Mouse (Mus musculus) gastrocnemius, adult 8-10 months (tissue): ENCODE measurements around the gene Adamts6. TPM values are rescaled to one million over a fixed set of nuclear protein-coding genes. Genes with fewer than 3 reads are reported as not detected.

Experiments used
- DNase-seq, 2 experiments: peaks; one replicate each; pipeline ENCODE4 v3.0.0; 2022; ENCODE audit warnings: low spot score in 2 of 2
- total RNA-seq, 4 experiments: library from RNA; stranded (reverse); gene quantifications; 2 replicates each; pipeline ENCODE4 v1.2.4; 2022

Gene Adamts6
- total RNA-seq, 4 experiments from 2014 or later, result 0.75 to 1.3 (median 1.0) TPM

DNA sequence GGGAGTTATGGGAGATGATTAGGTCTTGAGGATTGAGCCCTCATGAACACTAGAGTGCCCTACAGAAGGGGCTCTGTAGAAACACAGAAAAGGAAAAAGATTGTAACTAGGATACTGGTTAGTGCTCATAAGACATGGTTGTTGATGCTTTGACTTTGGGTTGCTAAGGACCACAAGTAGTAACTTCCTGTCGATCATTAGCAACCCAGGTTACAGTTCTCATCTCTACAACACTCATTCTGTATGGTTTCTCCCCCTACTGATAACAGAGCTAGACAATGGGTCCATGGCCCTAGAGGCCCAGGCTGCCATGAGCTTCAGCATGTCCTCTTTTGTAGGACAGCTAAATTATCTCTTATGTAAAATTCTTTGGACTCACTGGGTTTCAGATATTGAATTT, 227.4 kb downstream of the Adamts6 start:
- no peak for DNase-seq

- no peak for DNase-seq
These were observed 228.5 kb downstream of the Adamts6 start for GRCm38 (mm10) chr13:104516146-104516545.

- no peak for DNase-seq
These were observed 229.2 kb downstream of the Adamts6 start for GRCm38 (mm10) chr13:104516766-104517364.

DNA sequence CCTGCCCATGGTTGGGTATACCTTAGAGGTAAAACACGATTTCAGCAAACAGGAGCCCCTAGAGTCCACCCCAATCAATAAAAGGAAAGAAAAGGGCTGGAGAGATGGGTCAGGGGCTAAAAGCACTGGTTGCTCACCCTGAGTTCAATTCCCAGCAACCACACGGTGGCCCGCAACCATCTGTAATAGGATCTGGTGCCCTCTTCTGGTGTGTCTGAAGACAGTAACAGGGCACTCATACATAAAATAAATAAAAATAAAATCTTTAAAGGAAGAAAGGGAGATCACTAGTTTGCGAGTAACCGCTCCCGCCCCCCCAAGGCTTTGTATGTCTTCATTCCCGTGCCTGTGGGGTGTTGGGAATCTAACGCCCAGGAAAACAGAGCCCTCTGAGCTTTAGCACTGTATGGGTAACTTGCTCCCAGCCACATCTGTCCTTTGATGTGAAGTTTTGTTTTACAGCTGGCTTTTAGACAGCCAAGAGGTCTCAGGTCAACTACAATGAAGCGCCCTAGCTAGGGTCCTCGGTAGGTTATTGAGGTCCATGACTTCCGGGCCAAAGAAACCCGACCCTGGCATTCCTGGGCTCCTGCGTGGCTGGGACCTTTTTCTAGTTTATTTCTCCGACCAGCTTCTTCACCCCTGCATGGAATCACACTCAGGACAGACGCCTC, 230.1 kb downstream of the Adamts6 start:
- no peak for DNase-seq

DNA sequence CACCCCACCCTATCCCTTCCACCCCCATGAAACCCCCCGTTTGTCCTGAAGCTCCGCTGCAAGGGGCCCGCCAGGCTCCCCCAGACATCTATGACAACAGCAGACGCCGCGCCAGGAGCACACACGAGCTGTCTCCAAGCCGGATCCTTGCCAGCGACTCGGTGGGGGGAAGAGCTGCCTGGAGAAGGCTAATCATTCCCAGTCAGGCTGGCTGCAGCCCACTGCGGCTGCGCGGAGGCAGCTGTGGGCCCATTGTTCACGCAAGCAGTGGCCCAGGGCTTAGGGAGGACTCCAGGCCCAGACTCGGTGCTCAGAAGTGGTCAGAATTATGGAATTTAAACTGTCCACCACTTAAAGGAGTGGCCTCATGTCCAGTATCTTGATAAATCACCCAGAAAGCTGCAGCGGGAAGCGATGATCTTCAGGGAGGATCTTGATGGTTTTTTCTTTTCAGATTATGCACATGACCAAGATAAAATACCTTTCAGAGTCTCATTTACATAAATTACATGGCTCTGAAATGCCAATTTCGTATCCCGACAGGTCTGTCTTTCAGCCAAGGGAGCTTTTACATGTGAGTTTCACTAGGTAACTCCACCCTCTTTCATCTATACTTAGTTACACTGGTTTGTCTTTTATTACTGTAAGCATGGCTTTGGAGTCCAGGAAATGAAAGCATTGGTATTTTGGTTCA, 230.8 kb downstream of the Adamts6 start:
- DNase-seq, result peak; percentile 65 to 82

GRCm38 (mm10) chr13:104519006-104519695, 231.5 kb downstream of the Adamts6 start:
- no peak for DNase-seq

DNA sequence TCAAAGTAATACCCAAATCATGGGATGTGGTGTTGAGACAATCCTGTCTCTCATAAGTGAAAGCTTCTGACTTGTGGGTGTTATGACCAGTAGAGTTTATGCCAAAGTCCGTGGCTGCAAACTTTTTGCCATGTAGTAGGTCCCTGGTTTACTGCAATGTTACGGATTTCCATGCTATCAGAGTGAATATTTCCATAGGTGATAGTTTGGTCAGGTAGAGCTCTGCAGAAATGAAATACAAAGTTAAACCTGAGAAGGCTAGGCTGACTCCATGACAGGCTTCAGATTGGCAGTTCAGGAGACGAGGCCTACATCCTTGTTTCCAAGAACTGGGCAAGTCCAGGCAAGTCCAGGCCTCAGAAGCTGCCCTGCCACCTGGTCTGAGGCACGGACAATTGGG, 232.3 kb downstream of the Adamts6 start:
- DNase-seq, result no peak

- DNase-seq, result no peak
These were observed 232.8 kb downstream of the Adamts6 start for GRCm38 (mm10) chr13:104520461-104520860.

DNA sequence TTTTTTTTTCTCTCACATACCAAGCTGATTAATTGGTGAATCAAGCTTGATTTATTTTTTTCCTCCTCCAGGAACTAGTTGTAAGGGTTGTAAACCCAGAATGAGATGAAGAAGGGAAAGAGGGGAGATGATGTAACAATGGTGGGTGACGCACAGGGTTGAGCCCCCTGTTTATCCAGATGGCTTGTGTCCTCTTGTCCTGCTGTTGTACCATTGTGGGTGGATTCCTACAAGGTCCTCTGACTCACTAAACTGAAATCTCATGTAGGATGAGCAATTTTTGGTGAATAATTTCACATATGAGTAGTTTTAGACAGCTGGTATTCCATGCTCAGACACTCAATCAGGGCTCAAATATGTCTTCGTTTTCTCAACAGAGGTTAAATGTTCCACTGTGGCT, 233.9 kb downstream of the Adamts6 start:
- no peak for DNase-seq

- DNase-seq, result no peak
These were observed 238.0 kb downstream of the Adamts6 start for GRCm38 (mm10) chr13:104525656-104526055.

GRCm38 (mm10) chr13:104529238-104529637, 241.6 kb downstream of the Adamts6 start:
- no peak for DNase-seq

DNA sequence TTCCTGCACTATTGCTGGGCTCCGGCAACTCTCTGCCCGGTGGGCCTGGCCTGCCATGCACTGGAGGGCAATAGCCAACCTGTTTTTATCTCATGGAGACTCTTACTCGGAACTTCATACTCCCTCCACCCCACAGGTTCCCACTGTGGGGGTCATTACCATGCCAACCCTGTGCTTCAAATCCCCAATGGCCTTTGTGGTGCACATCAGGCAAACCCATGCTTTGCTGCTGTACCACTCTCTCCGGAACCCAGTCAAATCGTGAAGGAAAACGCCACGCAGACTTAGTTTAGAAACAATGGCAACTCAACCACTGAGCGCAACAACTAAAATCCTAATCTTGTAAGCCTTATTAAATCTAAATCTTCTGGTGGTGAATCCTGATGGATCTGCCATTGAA, 244.2 kb downstream of the Adamts6 start:
- DNase-seq, result no peak

DNA sequence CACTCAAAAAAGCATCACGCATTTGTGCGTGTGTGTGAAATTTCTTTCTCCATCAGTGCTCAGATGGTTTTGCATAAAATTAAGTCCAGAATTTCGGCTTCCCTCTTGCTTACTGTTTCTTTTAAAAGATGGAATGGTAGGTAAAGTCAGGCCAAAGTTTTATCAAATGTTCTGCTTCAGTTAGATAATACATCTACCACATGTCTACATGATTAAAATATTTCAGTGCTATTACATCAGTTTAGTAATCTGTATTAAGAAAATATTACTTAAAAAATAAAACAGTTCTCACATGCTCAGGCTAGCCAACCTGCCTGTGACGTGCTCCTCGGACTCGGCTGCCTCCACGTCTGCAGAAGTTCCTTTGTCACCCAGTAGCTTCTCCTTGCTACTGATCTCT, 245.1 kb downstream of the Adamts6 start:
- DNase-seq, result no peak

DNA sequence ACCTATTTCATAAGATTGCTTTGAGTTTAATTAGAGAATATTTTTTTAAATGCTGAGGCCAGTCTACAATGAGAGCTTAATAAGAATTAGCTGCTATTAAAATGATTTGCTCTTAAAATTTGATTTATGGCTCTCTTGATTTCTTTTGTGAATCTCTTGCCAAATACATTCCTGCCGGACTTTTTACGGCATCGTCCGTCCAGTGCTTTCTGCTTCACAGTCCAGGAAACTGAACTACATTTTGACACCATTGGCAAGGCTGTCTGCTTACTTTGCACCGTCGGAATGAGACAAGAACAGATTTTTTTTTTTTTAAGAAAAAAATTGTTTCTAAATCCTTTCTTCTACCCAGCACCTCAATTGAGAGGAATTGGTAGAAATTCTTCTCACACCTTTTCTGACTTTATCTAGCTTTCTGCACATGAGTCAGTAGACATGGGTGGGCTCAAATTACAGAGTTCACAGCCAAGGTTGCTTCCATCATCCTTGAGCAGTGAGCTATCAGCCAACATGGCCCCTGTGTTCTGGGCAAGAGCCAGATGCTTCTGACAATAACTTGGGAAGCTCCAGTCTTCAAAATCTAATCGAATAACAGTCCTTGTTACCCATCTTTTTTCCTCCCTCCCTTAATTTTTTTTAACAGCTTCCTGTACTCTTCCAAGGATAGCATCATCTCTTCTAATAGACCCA, 246.3 kb downstream of the Adamts6 start:
- no peak for DNase-seq

DNA sequence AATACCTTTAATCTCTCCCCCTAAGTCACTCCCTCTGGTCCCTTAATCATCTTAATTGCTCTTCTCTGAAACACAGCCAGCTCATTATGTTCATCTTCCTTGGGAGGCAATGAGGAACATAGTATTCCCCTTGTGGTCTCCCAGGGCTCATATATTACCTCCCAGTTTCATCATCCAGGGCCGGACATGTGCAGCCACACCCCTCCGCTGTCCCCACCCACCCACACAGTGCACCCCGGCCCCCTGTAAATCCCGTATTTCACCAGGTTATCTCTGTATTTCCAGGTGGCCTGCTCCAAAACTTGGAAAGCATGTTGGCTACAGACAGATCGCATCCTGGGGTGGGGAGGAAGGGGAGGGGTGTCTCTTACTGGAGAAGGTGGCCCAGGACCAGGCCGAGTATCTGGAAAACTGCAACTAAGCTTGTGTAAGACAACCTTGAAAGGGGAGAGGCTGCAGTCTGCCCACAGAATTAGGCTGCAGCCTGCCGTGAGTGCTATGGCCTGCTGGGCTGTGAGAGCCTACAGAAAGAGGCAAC, 253.3 kb downstream of the Adamts6 start:
- no peak for DNase-seq

DNA sequence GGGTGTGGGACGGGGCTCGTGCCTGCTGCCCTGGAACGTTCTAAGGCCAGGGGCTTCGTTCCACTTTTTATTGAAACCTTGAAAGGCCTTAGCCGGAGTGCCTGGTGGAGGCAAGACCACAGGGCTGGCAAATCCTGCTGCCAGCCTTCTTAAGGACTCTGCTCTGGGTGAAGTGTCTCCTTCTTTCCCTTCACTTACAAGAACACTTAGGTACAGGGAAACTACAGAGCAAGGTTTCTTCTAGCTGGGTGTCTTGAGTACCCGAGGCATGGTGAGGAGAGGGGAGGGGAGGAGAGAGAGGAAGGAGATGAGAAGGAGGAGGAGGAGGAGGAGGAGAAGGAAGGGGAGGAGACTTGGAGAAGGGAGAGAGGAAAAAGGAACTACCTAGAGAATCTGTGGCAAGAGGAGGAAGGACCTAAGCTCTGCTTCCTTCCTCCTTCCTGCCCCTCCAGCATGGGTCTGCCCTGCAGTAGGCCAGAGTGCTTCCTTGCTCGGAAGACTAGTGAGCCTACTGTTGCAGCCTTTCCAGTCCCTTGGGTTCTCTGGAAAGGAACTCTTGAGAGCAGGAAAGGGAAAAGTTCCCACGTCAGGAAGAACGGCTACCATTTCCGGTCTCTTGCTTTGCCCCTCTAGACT, 254.6 kb downstream of the Adamts6 start:
- DNase-seq, result no peak

DNA sequence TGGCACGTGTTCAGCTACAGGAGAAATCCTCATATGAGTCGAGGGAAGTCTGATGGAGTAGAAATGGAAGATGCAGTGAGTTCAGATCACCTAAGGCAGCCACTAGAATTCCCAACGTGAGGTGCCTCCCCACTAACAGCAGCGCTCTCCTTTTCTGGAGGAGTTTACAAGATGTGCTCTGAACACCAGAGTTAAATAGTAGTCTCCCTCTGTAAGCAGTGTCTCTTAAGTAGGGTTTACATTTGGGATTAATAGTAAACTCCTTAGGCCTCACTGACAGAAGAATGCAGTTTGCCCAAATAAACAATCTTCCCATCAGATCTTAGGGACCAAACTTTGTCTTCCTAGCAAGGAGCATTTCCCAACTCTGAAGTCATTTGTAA, 255.1 kb downstream of the Adamts6 start:
- DNase-seq, result no peak
